Mouse (Mus musculus) activated CD4-positive, CD25-positive, alpha-beta regulatory T cell, adult 9 weeks (primary cell): ENCODE results near the gene Wrnip1. TPM values are rescaled to one million over a fixed set of nuclear protein-coding genes. Genes with fewer than 3 reads are reported as not detected.

Experiments
- polyA plus RNA-seq: library from polyadenylated mRNA; unstranded; fragments of 100-300 nt; shearing (Covaris generic); gene quantifications from one replicate; pipeline ENCODE4 v1.2.1, GENCODE M21; 2017

Wrnip1 gene
- 12.5 TPM for polyA plus RNA-seq

DNA sequence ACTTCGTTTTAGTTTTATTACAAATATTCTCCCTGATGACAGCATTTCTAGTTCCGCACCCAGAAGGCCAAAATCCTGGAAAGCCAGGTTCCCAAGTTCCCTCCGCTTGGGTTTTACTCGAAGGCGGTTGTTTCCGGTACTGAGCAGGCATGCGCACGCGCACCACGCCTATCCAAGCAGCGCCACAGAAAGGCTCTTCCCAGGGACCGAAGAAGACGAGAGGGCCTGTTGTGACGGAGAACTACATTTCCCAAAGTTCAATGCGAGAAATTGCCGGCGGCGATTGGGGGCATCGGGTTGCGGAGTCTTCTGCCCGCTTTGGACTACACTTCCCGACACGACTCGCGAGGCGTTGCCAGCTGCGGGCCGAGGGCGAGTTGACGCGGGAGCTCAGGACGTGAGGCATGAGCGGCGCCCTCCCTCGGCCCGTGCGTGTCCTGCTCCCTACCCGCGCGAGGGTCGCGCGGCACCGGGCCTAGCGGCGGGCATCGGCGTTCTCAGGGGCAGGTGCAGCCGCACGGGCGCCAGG is at the start of gene Wrnip1:
Gene Wrnip1 (plus strand): TSS at position 346 of the 529 bp plus-strand sequence.

DNA sequence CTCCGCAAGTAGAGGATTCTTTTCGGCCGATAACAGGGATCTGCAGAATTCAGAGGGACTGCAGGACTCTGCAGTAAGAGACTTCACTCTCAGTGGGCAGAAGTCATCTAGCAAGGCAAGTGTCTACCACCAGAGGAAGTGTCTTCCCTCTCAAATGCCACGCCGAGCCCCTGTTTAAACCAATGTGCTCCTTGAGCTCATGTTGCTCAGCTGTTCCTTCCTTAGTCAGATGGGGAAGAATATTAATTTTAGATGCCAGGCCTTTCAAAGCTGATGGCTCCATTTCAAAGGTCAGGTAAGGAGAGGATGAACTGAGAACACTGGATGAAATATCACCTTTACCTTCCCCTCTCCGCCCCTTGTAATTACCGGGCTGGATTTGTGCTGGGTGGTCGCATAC is 18.0 kb upstream of the Wrnip1 start, which contains the start of gene Mylk4:
Gene Mylk4 (minus strand): TSS at position 139 of the 400 bp plus-strand sequence.

DNA sequence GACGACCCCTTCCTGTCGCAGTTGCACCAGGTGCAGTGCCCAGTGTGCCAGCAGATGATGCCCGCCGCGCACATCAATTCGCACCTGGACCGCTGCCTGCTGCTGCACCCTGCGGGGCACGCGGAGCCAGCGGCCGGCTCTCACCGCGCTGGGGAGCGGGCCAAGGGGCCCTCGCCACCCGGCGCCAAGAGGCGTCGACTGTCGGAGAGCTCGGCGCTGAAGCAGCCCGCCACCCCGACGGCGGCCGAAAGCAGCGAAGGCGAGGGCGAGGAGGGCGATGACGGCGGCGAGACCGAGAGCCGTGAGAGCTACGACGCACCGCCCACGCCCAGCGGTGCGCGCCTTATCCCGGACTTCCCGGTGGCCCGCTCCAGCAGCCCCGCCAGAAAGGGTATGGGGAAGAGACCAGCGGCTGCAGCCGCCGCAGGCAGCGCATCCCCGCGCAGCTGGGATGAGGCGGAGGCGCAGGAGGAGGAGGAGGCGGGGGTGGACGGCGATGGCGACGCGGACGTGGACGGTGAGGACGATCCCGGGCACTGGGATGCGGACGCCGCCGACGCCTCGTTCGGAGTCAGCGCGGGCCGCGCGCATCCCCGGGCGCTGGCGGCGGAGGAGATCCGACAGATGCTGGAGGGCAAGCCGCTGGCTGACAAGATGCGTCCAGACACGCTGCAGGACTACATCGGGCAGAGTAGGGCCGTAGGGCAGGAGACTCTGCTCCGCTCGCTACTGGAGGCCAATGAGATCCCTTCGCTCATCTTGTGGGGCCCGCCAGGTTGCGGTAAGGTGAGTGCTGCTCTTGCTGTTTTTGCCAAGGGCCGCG is 632 bp downstream of the Wrnip1 start, which contains the start of gene D930007J09Rik:
Gene D930007J09Rik (minus strand): TSS at position 591 of the 823 bp plus-strand sequence.

DNA sequence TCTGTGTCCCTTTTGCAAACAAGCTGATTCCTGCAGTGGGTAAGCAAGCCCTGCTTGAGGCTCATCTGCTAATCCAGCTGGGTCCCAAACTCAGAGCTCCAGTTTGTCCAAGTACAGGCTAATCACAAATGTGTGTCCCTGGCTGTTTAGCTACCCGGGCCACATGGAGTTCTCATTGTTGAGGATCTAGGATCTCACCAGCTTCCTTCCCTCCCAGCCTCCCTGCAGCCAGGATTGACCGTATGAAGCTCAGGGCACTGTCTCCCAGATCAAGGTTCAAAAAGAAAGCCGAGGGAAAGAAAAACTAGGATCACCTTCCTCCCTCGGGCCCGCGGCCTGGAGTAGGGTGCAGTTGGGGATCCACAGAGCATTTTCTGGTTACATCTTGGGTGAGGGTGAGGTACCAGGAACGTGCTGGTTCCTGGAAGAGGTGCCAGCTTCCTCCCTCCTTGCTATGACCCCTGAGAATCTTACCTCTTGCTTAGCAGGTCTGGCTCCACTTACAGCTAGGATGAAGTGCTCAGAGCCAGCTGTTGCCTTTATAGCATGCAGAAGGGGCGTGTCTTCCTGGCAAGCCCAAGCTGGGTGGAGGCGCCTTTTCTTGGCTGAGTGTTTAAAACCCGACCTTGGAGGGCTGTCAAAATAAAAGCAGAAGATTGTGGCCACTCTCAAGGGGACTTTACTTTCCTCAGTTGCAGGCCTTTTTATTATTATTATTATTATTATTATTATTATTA is 49.0 kb downstream of the Wrnip1 start, which contains the start of gene Serpinb1a:
Gene Serpinb1a (minus strand): TSS at position 518 of the 737 bp plus-strand sequence.

Other genes starting within 250 kb of the Wrnip1 start
- not detected for gene Mylk4, start 18.1 kb upstream of the Wrnip1 start, polyA plus RNA-seq
- not detected for gene D930007J09Rik, start 811 bp downstream of the Wrnip1 start, polyA plus RNA-seq
- gene Serpinb1a, start 49.1 kb downstream of the Wrnip1 start, polyA plus RNA-seq = 5.7 TPM
- not detected for gene Serpinb1c, start 96.2 kb downstream of the Wrnip1 start, polyA plus RNA-seq
- 27.4 TPM for gene Serpinb6b, start 163.2 kb downstream of the Wrnip1 start, polyA plus RNA-seq
- gene Serpinb9, start 201.2 kb downstream of the Wrnip1 start, polyA plus RNA-seq = 33.8 TPM
- not detected for gene Serpinb9b, start 225.4 kb downstream of the Wrnip1 start, polyA plus RNA-seq